Comparison of ENCODE assay signal across 19 mouse cellular contexts in genomic region chrX:168350431-168350830, GRCm38 (mm10).
"Had no signal": no experiment of that assay in that cellular context is flagged by ENCODE, and none has a peak within 500 bp of the region (broad histone marks: within the 10 kb centered on the region; RNA-seq: fewer than 3 reads in every experiment).

No protein-coding gene starts in this region.

- H3K27me3 ChIP-seq: liver, embryonic 13.5 days; megakaryocyte, embryonic 14.5 days; stomach, embryonic 15.5 days had no signal

- H3K9me3 ChIP-seq: limb, embryonic 12.5 days; liver, embryonic 13.5 days; lung, embryonic 15.5 days; neural tube, embryonic 13.5 days; stomach, embryonic 15.5 days had no signal

- H3K4me2 ChIP-seq: limb, embryonic 12.5 days; liver, embryonic 13.5 days; lung, embryonic 15.5 days; midbrain, embryonic 11.5 days; neural tube, embryonic 13.5 days; stomach, embryonic 15.5 days had no signal

- ATAC-seq: inflammation-experienced regulatory T-cells, adult 6 months; intestine, postnatal 0 days; liver, postnatal 0 days; midbrain, embryonic 16.5 days had no signal

- H3K9ac ChIP-seq: limb, embryonic 12.5 days; liver, embryonic 13.5 days; liver, postnatal 0 days; lung, embryonic 15.5 days; neural tube, embryonic 13.5 days; stomach, embryonic 15.5 days had no signal

- DNase-seq: kidney, adult 8-10 months; kidney, postnatal 10 days; liver; liver, embryonic 13.5 days; liver, postnatal 0 days; lung, postnatal 14 days; retina, postnatal 1 day; spleen, adult 18-20 months; thymus, postnatal 36 days had no signal

- H3K4me1 ChIP-seq: limb, embryonic 12.5 days; liver, embryonic 13.5 days; lung, embryonic 15.5 days; megakaryocyte, embryonic 14.5 days; neural tube, embryonic 13.5 days; stomach, embryonic 15.5 days had no signal

- H3K27ac ChIP-seq: limb, embryonic 12.5 days; liver, embryonic 13.5 days; lung, embryonic 15.5 days; macrophage; neural tube, embryonic 13.5 days; stomach, embryonic 15.5 days had no signal

- H3K4me3 ChIP-seq: limb, embryonic 12.5 days; liver, embryonic 13.5 days; lung, embryonic 15.5 days; megakaryocyte, embryonic 14.5 days; neural tube, embryonic 13.5 days; stomach, embryonic 15.5 days had no signal

- H3K36me3 ChIP-seq: limb, embryonic 12.5 days; liver, embryonic 13.5 days; lung, embryonic 15.5 days; neural tube, embryonic 13.5 days; stomach, embryonic 15.5 days had no signal
